Mouse (Mus musculus) adrenal gland, adult 8-10 months (tissue): ENCODE data around the gene Eef1akmt4. TPM values are rescaled to one million over a fixed set of nuclear protein-coding genes. Genes with fewer than 3 reads are reported as not detected.
"Not testable (repeated sequence)": the region's sequence is repeated elsewhere in the genome, so short reads cannot be mapped to it uniquely, and the experiment has no call there.

ENCODE experiments used
- DNase-seq: peaks from one replicate; pipeline ENCODE4 v3.0.0; 2022
- microRNA-seq, 2 experiments: library from miRNA; unstranded; fragments of <30 nt; microRNA quantifications; one replicate each; pipeline ENCODE4 v1.2.0; 2022
- total RNA-seq, 4 experiments: library from RNA; stranded (reverse); gene quantifications; 2 replicates each; pipeline ENCODE4 v1.2.4; 2022

Eef1akmt4 gene
- total RNA-seq, 4 experiments from 2014 or later, result 7.3 to 9.5 (median 8.8) TPM

DNA sequence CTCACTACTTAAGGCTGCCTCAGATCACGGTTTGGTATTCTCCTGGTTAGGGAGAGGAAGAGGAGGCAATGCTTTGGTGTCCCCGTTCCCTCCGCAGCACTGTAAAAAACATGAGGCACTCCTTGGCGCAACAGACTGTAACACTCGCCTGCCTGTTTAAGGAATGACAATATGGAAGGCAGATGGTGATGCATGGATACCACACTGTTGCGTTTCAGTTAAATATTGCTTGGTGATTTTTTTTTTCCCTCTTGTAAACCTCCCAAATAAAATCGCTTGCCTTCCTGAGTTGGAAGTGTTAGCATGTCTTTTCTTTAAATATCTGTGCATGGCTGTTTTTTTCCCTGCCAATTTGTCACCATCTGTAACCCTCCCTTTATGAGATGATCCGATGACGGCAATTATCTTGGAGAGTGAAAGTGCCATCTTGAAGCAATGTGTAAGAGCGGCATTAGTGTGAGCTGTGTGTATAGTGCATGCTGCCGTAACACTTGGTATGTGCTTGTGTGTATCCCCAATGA, 17.5 kb downstream of the Eef1akmt4 start:
- DNase-seq, result no peak

DNA sequence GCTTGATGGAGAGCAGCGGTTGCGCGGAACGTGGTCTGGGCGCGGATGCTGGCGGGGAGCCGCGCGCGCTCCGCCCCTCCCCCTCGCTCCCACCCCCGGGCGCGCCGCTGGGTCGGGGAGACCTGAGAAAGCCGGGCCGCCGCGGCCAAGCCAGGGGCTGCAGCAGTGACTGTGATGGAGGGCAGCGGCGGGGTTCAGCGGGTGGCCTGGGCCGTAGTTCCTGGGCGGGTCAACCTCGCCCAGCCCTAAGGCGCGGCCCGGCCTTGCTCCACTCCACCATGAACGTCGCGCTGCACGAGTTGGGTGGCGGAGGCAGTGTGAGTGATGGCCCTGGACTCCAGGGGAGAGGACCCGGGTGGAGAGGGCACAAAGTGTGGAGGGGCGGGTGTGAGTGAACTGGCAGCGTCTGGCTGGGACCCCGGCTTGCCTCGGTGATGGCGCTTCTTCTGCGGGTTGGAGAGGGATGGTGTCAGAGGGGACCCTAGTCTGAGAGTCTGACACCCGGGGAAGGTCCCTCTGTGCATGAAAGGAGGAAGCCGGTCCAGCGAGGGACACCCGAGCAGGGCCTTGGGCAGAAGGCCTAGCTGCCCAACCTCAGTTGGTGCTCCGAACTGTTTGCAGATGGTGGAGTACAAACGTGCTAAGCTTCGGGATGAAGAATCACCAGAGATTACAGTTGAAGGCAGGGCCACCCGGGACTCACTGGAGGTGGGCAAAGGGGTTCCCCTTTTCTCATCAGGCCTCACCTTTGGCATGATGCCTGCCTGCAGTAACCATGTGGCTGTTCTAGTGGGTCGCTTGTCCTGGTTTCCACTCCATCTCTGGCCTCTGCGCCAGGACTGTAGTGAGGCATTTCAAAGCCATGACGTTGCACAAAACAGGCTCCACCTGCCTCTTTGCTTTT, 18.6 kb downstream of the Eef1akmt4 start, which contains the start of gene Ece2:
Gene Ece2 (plus strand): TSS at position 98 of the 904 bp plus-strand sequence.
- DNase-seq, result no peak

DNA sequence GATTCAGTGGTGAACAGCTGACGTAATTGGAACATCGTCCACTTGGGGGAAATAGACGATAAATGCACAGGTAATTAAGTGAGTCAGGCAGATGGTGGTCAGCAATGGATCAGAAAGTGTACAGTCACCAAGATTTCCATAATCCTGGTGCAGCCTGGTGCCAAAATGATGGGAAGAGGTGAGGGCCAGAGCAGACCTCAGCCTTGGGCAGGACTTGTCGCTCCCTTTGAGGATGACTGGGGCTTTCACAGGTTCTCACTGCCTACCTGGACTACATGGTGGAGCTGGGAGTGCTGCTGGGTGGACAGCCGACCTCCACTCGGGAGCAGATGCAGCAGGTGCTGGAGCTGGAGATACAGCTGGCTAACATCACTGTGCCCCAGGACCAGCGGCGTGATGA, 26.0 kb downstream of the Eef1akmt4 start:
- DNase-seq, result no peak

GRCm38 (mm10) chr16:20638367-20638766, 27.0 kb downstream of the Eef1akmt4 start:
- DNase-seq, result no peak

DNA sequence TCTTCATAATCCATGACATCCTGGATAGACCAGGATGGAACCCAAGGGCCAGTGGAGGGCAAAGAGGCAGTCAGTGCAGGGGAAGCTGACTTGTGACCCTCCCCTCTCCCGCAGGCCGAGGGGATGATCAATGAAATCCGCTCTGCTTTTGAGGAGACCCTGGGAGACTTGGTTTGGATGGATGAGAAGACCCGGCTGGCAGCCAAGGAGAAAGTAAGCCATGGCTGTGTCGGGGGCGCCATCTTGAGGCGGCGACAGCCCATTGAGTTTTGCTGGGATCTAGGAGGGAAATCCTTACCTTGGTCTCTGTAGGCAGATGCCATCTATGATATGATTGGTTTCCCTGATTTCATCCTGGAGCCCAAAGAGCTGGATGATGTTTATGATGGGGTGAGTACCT, 30.8 kb downstream of the Eef1akmt4 start:
- DNase-seq, result peak; percentile 41

GRCm38 (mm10) chr16:20643911-20644310, 32.5 kb downstream of the Eef1akmt4 start:
- peak; percentile 42 for DNase-seq

DNA sequence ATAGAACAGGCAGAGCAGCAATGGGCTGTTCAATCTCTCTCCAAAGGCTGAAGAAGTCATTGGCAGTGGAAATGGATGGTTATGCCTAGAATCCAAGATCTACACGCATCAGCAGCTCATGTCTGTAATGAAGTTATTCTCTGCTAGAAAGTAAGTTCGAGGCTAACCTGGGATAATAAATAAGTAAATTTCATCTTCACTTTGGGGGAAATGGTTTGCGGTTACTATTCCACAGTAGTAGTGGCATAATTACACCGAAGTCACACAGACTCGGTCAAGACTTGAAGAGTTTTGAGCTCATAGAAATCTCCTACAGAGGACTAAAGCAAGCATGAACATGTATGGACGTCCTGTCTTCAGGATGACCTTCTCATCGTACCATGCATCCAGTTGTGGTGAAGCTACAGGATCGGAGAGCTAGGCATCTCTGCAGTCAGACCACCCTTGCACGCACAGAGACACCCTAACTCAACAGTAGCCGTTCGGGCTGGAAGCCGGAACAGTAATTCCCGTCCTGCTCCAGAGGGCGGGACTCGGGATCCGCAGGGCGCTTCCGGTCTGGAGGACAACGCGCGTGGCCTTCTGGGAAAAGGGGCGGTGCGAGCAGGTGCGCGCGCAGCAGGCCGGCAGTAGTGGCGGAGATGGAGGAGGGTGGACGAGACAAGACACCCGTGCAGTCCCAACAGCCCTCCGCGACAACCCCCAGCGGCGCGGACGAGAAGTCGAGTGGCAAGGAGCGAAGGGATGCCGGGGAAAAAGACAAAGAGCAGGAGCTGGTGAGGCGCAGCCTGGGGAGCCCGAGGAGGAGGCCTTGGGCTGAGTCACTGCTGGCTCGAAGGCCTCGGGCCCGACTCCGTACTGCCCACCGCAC, 39.9 kb downstream of the Eef1akmt4 start, which contains the start of gene Psmd2:
Gene Psmd2 (plus strand): TSS at position 577 of the 871 bp plus-strand sequence.
- DNase-seq, result peak; percentile 95

DNA sequence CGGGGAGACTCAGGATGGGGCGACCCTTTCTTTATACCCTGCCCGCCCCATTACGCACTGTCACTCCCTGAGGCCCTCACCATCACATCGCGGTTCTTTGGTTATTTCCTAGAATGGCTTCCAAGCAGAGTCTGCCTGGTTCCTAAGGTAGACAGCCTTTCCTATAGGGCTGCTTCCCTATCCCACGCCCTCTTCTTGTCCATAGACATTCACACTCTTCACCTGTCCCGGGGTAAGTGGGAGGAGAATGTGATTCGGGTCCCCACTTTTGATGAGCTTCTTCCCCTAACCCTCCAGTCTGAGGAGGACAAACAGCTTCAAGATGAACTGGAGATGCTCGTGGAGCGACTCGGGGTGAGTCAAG, 40.5 kb downstream of the Eef1akmt4 start:
- no peak for DNase-seq

GRCm38 (mm10) chr16:20653315-20653714, 41.9 kb downstream of the Eef1akmt4 start:
- no peak for DNase-seq

DNA sequence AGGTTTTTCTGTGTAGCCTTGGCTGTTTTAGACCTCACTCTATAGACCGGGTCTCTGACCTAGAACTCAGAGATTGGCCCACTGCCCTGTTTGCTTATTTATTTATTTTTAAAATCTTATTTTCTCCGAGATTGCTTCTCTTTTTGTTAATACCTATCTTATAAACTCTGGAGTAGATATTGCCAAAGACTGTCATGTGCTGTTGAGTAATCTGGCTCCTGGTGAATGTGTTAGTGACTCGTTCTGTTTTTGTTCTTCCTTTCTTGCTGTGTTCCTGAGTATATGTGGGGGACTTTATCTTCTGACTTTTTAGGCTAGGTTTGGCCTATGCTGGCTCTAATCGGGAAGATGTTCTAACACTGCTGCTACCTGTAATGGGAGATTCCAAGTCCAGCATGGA, 46.3 kb downstream of the Eef1akmt4 start:
- DNase-seq, result no peak

DNA sequence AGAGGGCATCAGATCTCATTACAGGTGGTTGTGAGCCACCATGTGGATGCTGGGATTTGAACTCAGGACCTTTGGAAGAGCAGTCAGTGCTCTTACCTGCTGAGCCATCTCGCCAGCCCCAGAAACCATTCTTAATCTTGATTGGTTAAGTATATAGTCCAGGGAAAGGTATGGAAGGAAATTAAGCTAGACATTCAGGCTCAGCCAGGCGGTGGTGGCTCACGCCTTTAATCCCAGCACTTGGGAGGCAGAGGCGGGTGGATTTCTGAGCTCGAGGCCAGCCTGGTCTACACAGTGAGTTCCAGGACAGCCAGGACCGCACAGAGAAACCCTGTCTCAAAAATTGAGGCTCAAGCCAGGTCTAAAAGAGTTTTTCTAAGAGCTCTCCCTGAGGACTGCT, 56.6 kb downstream of the Eef1akmt4 start, which contains the start of gene Eif4g1:
Gene Eif4g1 (plus strand): TSS at position 301 of the 400 bp plus-strand sequence.
- DNase-seq, result not testable (repeated sequence)

Small RNAs within 50 kb of the gene (microRNA-seq; reads per million reads assigned to microRNA genes)
- gene Mir1224, result 5.6 to 9.0 reads per million in 2 experiments

Other genes with a start within 250 kb of the Eef1akmt4 start
- gene Abcc5, start 185.2 kb upstream of the Eef1akmt4 start, total RNA-seq, result 100 to 1,000 TPM in 2 of 4 experiments, 10 to 100 TPM in 2; 74.2 to 148 (median 106) TPM
- gene Eif2b5, start 112.8 kb upstream of the Eef1akmt4 start, total RNA-seq, result 10 to 100 TPM; 62.4 to 72.6 (median 66.0) TPM
- 10 to 100 TPM; 34.1 to 55.2 (median 45.5) TPM for gene Dvl3, start 94.6 kb upstream of the Eef1akmt4 start, total RNA-seq
- 100 to 1,000 TPM; 273 to 406 (median 325) TPM for gene Ap2m1, start 76.1 kb upstream of the Eef1akmt4 start, total RNA-seq
- gene Abcf3, start 63.0 kb upstream of the Eef1akmt4 start, total RNA-seq, result 100 to 1,000 TPM in 2 of 4 experiments, 10 to 100 TPM in 2; 80.8 to 118 (median 97.5) TPM
- 1 to 10 TPM in 3 of 4 experiments, under 1 TPM in 1; 0.87 to 4.9 (median 2.7) TPM for gene Vwa5b2, start 22.1 kb upstream of the Eef1akmt4 start, total RNA-seq
- not detected for gene Gm49333, start within 50 bp of the Eef1akmt4 start, total RNA-seq
- 10 to 100 TPM; 22.3 to 30.0 (median 25.4) TPM for gene Alg3, start 142 bp downstream of the Eef1akmt4 start, total RNA-seq
- 10 to 100 TPM; 28.9 to 62.9 (median 41.8) TPM for gene Camk2n2, start 9.7 kb downstream of the Eef1akmt4 start, total RNA-seq
- 10 to 100 TPM; 11.0 to 45.0 (median 23.8) TPM for gene Ece2, start 18.2 kb downstream of the Eef1akmt4 start, total RNA-seq
- gene Psmd2, start 40.1 kb downstream of the Eef1akmt4 start, total RNA-seq, result 100 to 1,000 TPM; 261 to 301 (median 279) TPM
- gene Eif4g1, start 56.7 kb downstream of the Eef1akmt4 start, total RNA-seq, result 100 to 1,000 TPM; 347 to 386 (median 375) TPM
- gene Fam131a, start 81.6 kb downstream of the Eef1akmt4 start, total RNA-seq, result 10 to 100 TPM; 15.1 to 24.4 (median 19.7) TPM
- 10 to 100 TPM; 44.3 to 56.0 (median 51.0) TPM for gene Polr2h, start 106.1 kb downstream of the Eef1akmt4 start, total RNA-seq
- 10 to 100 TPM; 44.5 to 52.2 (median 47.6) TPM for gene Clcn2, start 106.2 kb downstream of the Eef1akmt4 start, total RNA-seq
- gene Chrd, start 121.5 kb downstream of the Eef1akmt4 start, total RNA-seq, result 10 to 100 TPM; 10.2 to 30.3 (median 20.0) TPM
- 1 to 10 TPM; 2.3 to 3.1 (median 2.7) TPM for gene Thpo, start 122.9 kb downstream of the Eef1akmt4 start, total RNA-seq